Mouse (Mus musculus): ENCODE measurements around the gene Iqcc. TPM values are rescaled to one million over a fixed set of nuclear protein-coding genes. Genes with fewer than 3 reads are reported as not detected.
A peak's percentile ranks its signal among the peaks of the same experiment; 100 is the strongest.

Gene Iqcc
- polyA plus RNA-seq, 1 experiment, result 67.4 TPM

DNA sequence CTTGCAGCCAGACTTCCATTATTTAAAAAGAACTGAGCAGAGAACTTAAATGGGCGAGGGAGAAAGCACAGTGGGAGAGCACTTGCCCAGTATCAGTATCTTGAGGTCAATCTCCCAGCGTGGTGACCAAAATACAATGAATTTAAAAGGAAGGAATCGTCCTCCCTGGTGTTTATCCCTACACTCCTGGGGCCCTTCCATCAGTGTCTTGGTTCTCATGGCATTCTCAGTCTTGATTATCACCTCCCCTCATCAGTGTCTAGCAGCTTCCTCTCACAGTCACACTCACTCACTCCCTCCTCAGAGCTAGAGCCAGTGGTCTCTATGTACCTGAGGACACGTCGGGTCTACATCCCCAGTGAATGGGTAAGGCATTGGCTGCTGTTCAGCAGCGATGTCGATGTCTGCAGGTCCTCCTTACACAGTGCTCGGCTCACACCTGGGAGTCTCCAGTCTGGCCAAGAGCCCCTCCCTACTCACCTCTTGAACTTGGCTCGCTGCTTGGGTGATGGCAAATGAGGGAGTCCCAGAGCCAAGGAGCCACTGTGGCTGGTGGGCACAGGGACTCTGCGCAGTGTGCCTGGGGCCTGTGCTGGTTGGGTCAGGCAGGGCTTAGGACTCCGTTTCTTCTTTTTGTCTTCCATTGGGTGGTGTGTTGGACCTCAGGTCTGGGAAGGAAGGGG lies 3.4 kb upstream of the Iqcc start:
- Histone ChIP-seq H3K4me3 (ENCODE audit: insufficient read depth, low read depth, low read length) (0 out of 2 replicates have a peak overlapping the region, but pooled peaks have one; percentile 84), H3K27me3 (replicated peaks; ENCODE audit: control insufficient read depth, insufficient read depth, low read length) (no peaks in the 10 kb centered on the region), H3K27ac (ENCODE audit: insufficient read depth, low read depth, low read length) (peak overlapping the region; percentile 62), H3K36me3 (ENCODE audit: control insufficient read depth, insufficient read depth, low read length) (no peaks in the 10 kb centered on the region), H3K4me1 (ENCODE audit: control insufficient read depth, insufficient read depth, low read length) (peaks cover 19% of the 10 kb centered on the region)
- no peak for TF ChIP-seq POLR2A (IDR thresholded peaks at IDR 0.05; ENCODE audit: low read depth, low read length)
- no peak for TF ChIP-seq CTCF (conservative IDR thresholded peaks at IDR 0.05; ENCODE audit: insufficient read depth, insufficient read length, low read depth, low read length)
- DNase-seq, result no peak
- WGBS, result 79% methylated on average over 11 of the region's 11 CpGs

DNA sequence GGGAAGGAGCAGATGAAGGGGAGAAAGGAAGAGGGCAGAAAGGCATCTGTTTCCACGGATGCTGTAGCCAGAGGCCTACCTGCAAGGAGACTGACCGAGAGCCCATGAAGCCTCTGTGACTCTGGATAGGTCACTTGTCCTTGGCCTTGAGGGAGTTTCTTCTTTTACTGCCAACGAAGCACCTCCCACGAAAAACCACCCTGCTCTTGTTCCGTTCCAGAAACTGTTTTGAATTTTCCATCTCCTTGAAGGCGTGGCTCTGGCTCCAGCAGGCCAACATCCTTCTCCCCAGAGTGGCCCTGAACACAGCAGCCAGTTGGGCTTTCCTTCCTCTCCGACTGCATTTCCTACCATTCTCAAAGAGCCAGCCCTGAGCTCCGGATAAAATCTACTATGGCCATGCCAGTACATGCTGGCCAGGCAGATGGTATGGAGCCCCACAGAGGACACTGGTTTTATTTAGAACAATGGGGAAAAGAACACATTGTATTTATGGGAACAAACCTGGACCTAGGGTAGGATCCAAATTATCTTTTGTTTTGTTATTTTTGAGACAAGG lies 2.5 kb upstream of the Iqcc start:
- Histone ChIP-seq H3K27ac (ENCODE audit: insufficient read depth, low read depth, low read length) (peak overlapping the region; percentile 95), H3K4me3 (ENCODE audit: insufficient read depth, low read depth, low read length) (peak overlapping the region; percentile 57), H3K4me1 (ENCODE audit: control insufficient read depth, insufficient read depth, low read length) (peaks cover 19% of the 10 kb centered on the region), H3K27me3 (replicated peaks; ENCODE audit: control insufficient read depth, insufficient read depth, low read length) (no peaks in the 10 kb centered on the region), H3K36me3 (ENCODE audit: control insufficient read depth, insufficient read depth, low read length) (no peaks in the 10 kb centered on the region)
- DNase-seq, result peak; percentile 79
- peak; percentile 7 for TF ChIP-seq POLR2A (IDR thresholded peaks at IDR 0.05; ENCODE audit: low read depth, low read length)
- TF ChIP-seq CTCF (conservative IDR thresholded peaks at IDR 0.05; ENCODE audit: insufficient read depth, insufficient read length, low read depth, low read length), result no peak
- WGBS, result 45% methylated on average over 8 of the region's 8 CpGs

DNA sequence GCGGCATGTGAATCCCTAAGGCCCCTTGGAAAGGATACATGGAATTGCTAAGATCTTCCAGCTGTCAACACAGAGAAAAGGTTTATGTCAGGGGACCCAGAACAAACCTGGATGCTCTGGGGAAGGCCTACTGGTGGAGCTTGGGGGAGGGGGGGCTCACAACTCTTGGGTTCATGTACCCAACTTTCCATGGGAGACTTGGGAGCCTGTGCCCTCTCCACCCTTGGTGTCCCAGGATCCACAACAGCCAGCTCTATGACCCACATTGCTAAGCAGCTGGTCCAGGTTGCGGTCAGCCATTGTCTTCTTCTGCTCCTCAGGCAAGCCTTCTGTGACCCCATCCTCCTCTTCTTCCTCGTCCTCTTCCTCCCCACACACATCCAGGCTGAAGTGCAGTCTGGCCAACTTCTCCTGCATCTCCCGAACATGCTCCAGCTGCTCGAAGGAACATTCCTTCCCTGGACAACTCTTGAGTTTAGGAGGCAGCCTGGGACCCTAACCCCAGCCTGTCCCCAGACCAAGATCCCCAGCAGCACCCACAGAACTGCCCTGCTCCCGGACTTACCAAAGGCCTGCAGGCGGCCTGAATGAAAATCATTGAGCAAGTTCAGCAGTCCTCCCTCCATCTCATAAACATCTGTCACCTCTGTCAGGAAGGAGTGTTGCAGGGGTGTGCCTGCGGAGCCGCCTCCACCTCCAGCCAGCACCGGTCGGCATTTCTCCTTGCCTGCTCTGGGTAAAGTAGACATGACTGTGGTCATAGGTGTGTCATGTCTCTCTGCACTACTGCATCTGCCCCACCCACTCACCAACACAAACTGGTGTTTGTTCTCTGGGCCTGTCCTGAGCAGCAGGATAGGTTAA lies 1.8 kb upstream of the Iqcc start:
- 66% methylated on average over 11 of the region's 11 CpGs for WGBS
- no peaks in the 10 kb centered on the region for H3K36me3 ChIP-seq (ENCODE audit: control insufficient read depth, insufficient read depth, low read length)
- peak overlapping the region; percentile 57 for H3K4me3 ChIP-seq (ENCODE audit: insufficient read depth, low read depth, low read length)
- TF ChIP-seq CTCF (conservative IDR thresholded peaks at IDR 0.05; ENCODE audit: insufficient read depth, insufficient read length, low read depth, low read length) (no peak), POLR2A (IDR thresholded peaks at IDR 0.05; ENCODE audit: low read depth, low read length) (no peak)
- H3K27me3 ChIP-seq (replicated peaks; ENCODE audit: control insufficient read depth, insufficient read depth, low read length), result no peaks in the 10 kb centered on the region
- peaks cover 19% of the 10 kb centered on the region for H3K4me1 ChIP-seq (ENCODE audit: control insufficient read depth, insufficient read depth, low read length)
- peak overlapping the region; percentile 95 for H3K27ac ChIP-seq (ENCODE audit: insufficient read depth, low read depth, low read length)
- DNase-seq, result no peak

DNA sequence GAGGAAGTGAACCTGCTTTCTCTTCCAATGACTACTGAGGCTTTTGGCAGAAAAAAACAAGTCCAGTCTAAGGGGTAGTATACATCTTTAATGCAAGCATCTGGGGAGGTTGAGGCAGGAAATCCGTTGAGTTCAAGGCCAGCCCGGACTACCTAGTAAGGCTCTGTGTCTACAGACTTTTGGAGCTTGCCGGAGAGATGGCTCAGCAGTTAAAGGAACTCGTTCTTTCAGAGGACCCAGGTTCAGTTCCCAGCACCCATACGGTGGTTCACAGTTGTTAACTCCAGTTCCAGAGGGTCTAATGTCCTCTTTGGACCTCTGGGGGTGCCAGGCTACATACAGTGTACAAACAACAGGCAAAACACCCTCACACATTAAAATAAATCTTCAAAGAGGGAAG lies 868 bp downstream of the Iqcc start:
- WGBS, result 95% methylated on average over 5 of the region's 5 CpGs
- Histone ChIP-seq H3K4me3 (ENCODE audit: insufficient read depth, low read depth, low read length) (peak overlapping the region; percentile 82), H3K4me1 (ENCODE audit: control insufficient read depth, insufficient read depth, low read length) (peaks cover 13% of the 10 kb centered on the region), H3K36me3 (ENCODE audit: control insufficient read depth, insufficient read depth, low read length) (no peaks in the 10 kb centered on the region), H3K27ac (ENCODE audit: insufficient read depth, low read depth, low read length) (no peak overlapping the region), H3K27me3 (replicated peaks; ENCODE audit: control insufficient read depth, insufficient read depth, low read length) (no peaks in the 10 kb centered on the region)
- TF ChIP-seq POLR2A (IDR thresholded peaks at IDR 0.05; ENCODE audit: low read depth, low read length) (no peak), CTCF (conservative IDR thresholded peaks at IDR 0.05; ENCODE audit: insufficient read depth, insufficient read length, low read depth, low read length) (no peak)
- DNase-seq, result no peak

DNA sequence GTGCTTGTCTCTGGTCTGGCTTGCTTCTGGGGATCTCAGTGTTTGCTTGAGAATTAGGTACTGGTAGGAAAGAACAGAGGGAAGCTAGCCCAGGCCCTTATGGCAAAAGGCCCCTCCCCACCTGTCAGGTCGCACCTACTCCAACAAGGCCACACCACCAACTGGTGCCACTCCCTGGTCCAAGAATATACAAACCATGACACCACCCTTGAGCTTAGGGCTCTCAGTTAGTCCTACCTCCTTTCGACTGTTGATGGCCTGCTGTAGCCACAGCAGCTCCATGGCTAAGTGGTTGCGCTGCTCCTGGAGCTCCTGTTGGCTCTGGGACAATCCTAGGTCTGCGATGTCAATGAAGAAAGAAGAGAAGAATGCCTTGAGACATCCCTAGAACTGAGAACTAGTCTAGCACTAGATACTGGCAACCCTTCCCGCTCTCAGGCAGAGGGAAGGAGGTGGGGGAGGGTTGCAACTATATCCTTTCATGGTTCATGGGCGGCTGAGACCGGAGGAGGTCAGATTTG lies 1.7 kb downstream of the Iqcc start:
- Histone ChIP-seq H3K4me1 (ENCODE audit: control insufficient read depth, insufficient read depth, low read length) (peaks cover 8% of the 10 kb centered on the region), H3K4me3 (ENCODE audit: insufficient read depth, low read depth, low read length) (no peak overlapping the region), H3K27ac (ENCODE audit: insufficient read depth, low read depth, low read length) (no peak overlapping the region), H3K36me3 (ENCODE audit: control insufficient read depth, insufficient read depth, low read length) (no peaks in the 10 kb centered on the region), H3K27me3 (replicated peaks; ENCODE audit: control insufficient read depth, insufficient read depth, low read length) (no peaks in the 10 kb centered on the region)
- DNase-seq, result no peak
- TF ChIP-seq CTCF (conservative IDR thresholded peaks at IDR 0.05; ENCODE audit: insufficient read depth, insufficient read length, low read depth, low read length) (no peak), POLR2A (IDR thresholded peaks at IDR 0.05; ENCODE audit: low read depth, low read length) (no peak)
- 80% methylated on average over 7 of the region's 7 CpGs for WGBS

DNA sequence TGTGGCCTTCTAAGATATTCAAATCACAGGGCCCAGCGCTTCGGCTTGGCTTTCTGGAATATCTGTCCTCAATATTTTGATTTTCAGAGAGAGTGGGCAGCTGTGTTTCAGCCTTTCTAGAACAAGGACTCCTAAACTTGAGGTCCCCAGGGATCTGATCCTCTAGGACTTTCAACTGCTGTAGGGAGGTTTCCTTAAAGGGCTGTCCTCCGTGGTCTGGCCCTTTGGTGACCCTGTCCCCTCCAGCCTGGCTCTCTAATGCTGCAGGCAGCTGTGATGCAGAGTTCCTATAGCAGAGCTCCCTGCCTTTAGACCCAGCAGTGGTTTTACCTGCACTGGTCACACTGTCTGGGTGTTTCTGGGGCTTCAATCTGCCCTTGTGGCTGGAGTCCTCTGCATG lies 2.3 kb downstream of the Iqcc start:
- peaks cover 8% of the 10 kb centered on the region; the same call in 1 of the 2 replicates for H3K4me1 ChIP-seq (ENCODE audit: control insufficient read depth, insufficient read depth, low read length)
- no peak overlapping the region for H3K27ac ChIP-seq (ENCODE audit: insufficient read depth, low read depth, low read length)
- H3K27me3 ChIP-seq (replicated peaks; ENCODE audit: control insufficient read depth, insufficient read depth, low read length), result no peaks in the 10 kb centered on the region
- H3K4me3 ChIP-seq (ENCODE audit: insufficient read depth, low read depth, low read length), result no peak overlapping the region
- 86% methylated on average over 3 of the region's 3 CpGs for WGBS
- no peaks in the 10 kb centered on the region for H3K36me3 ChIP-seq (ENCODE audit: control insufficient read depth, insufficient read depth, low read length)
- TF ChIP-seq POLR2A (IDR thresholded peaks at IDR 0.05; ENCODE audit: low read depth, low read length) (no peak), CTCF (conservative IDR thresholded peaks at IDR 0.05; ENCODE audit: insufficient read depth, insufficient read length, low read depth, low read length) (no peak)
- no peak for DNase-seq
